Mouse (Mus musculus) adrenal gland, adult (tissue): ENCODE data around the gene Prickle3.
"Not testable (repeated sequence)": the region's sequence is repeated elsewhere in the genome, so short reads cannot be mapped to it uniquely, and the experiment has no call there.

ENCODE experiments used
- DNase-seq, 2 experiments: peaks; one replicate each; pipeline ENCODE4 v3.0.0; 2022 to 2023; ENCODE audit warnings: low spot score in 1 of 2; ENCODE audit not compliant: inconsistent age in 2 of 2

Gene Prickle3

GRCm38 (mm10) chrX:7670921-7671623 lies 14.0 kb downstream of the Prickle3 start, which contains the start of gene Plp2:
TSS of gene Plp2 (minus strand) at chrX:7671390.
- DNase-seq = peak; percentile 79 to 82

GRCm38 (mm10) chrX:7672739-7673138 lies 15.7 kb downstream of the Prickle3 start:
- no peak for DNase-seq

GRCm38 (mm10) chrX:7673578-7674281 lies 16.7 kb downstream of the Prickle3 start:
- peak; percentile 56 to 76 for DNase-seq

GRCm38 (mm10) chrX:7674284-7675000 lies 17.4 kb downstream of the Prickle3 start:
- peak in 1 of 2 experiments; percentile 61 for DNase-seq

- peak in 1 of 2 experiments; percentile 50 for DNase-seq
Observed at GRCm38 (mm10) chrX:7675001-7675380, 17.9 kb downstream of the Prickle3 start.

GRCm38 (mm10) chrX:7678986-7679385 lies 21.9 kb downstream of the Prickle3 start:
- DNase-seq = no peak

GRCm38 (mm10) chrX:7679405-7680056 lies 22.5 kb downstream of the Prickle3 start:
- peak; percentile 92 to 95 for DNase-seq

- no peak for DNase-seq
Observed at GRCm38 (mm10) chrX:7680057-7680412, 23.0 kb downstream of the Prickle3 start.

- no peak for DNase-seq
Observed at GRCm38 (mm10) chrX:7680864-7681263, 23.8 kb downstream of the Prickle3 start, which contains the start of gene Magix. TSS of gene Magix (minus strand) at chrX:7681251.

- no peak for DNase-seq
Observed at GRCm38 (mm10) chrX:7688321-7688720, 31.3 kb downstream of the Prickle3 start.

GRCm38 (mm10) chrX:7690486-7690885 lies 33.4 kb downstream of the Prickle3 start:
- DNase-seq = no peak

- DNase-seq = peak in 1 of 2 experiments; percentile 60
Observed at GRCm38 (mm10) chrX:7692862-7693261, 35.8 kb downstream of the Prickle3 start.

GRCm38 (mm10) chrX:7696520-7696919 lies 39.5 kb downstream of the Prickle3 start:
- DNase-seq = no peak

- peak; percentile 86 to 93 for DNase-seq
Observed at GRCm38 (mm10) chrX:7696954-7697381, 39.9 kb downstream of the Prickle3 start, which contains the start of gene Gpkow. TSS of gene Gpkow (plus strand) at chrX:7697131.

- peak in 1 of 2 experiments; percentile 46 for DNase-seq
Observed at GRCm38 (mm10) chrX:7713764-7714134, 56.7 kb downstream of the Prickle3 start.

- peak; percentile 94 to 96 for DNase-seq
Observed at GRCm38 (mm10) chrX:7714135-7714899, 57.3 kb downstream of the Prickle3 start, which contains the start of gene Wdr45. TSS of gene Wdr45 (plus strand) at chrX:7714333.

- DNase-seq = not testable (repeated sequence)
Observed at GRCm38 (mm10) chrX:7716058-7716457, 59.0 kb downstream of the Prickle3 start.
